Mouse (Mus musculus): ENCODE data around the gene Slc39a13. TPM values are rescaled to one million over a fixed set of nuclear protein-coding genes. Genes with fewer than 3 reads are reported as not detected.

Gene Slc39a13
- total and polyA plus RNA-seq, 2 experiments = 4.3 to 17.5 TPM

- Histone ChIP-seq H3K27ac (replicated peaks; ENCODE audit: insufficient read depth, low read depth, low read length) (peak overlapping the region; percentile 45; the same call in 1 of the 2 replicates), H3K27me3 (ENCODE audit: control insufficient read depth, insufficient read depth, low read length) (no peaks in the 10 kb centered on the region), H3K9ac (ENCODE audit: low read depth, low read length) (no peak overlapping the region), H3K79me2 (ENCODE audit: control insufficient read depth, insufficient read depth, low read length) (no peaks in the 10 kb centered on the region), H3K4me1 (ENCODE audit: control insufficient read depth, insufficient read depth, low read length) (peaks cover 5% of the 10 kb centered on the region; the same call in 1 of the 2 replicates), H3K36me3 (ENCODE audit: control insufficient read depth, insufficient read depth, low read length) (no peaks in the 10 kb centered on the region), H3K4me3 (ENCODE audit: insufficient read depth, low read depth, low read length) (no peak overlapping the region)
- TF ChIP-seq CTCF (IDR thresholded peaks at IDR 0.05; ENCODE audit: low read depth, low read length) (no peak), POLR2A (IDR thresholded peaks at IDR 0.05; ENCODE audit: extremely low read depth, insufficient read depth, low read length) (no peak)
- DNase-seq (ENCODE audit: extremely low read depth, low read depth, low spot score) = peak; percentile 27
- WGBS = 66% methylated on average over 6 of the region's 6 CpGs
These were observed 40.2 kb upstream of the Slc39a13 start for GRCm38 (mm10) chr2:91110429-91110828.

DNA sequence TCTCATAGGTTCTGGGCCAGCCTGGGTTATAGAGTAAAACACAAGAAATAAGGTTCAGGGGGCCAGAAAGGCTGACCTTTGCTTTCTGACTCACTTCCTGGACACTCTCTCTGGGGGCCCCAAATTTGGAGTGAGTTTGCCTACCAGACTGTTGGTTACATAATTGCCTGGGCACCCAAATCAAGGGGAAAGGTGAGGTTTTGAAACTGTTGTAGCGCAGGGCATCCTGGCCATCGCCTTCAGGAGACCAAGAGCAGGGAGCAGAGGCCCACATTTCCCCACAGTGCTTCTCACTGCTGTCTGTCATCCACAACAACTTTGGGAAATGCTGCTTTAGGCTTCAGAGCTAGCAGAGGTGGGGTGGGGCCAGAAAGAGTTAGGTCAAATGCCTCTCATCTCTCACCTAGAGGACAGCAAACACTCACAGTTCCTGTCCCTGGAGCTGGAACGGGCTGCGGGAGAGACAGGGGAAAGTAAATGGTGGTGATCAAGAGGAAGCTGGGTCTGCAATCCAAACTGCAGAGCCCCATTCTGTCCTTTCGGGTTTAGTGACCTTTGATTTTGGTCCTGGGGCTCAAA, 39.7 kb upstream of the Slc39a13 start:
- Histone ChIP-seq H3K9ac (ENCODE audit: low read depth, low read length) (no peak overlapping the region), H3K79me2 (ENCODE audit: control insufficient read depth, insufficient read depth, low read length) (no peaks in the 10 kb centered on the region), H3K36me3 (ENCODE audit: control insufficient read depth, insufficient read depth, low read length) (no peaks in the 10 kb centered on the region), H3K4me1 (ENCODE audit: control insufficient read depth, insufficient read depth, low read length) (peaks cover 5% of the 10 kb centered on the region; the same call in 1 of the 2 replicates), H3K27me3 (ENCODE audit: control insufficient read depth, insufficient read depth, low read length) (no peaks in the 10 kb centered on the region), H3K4me3 (ENCODE audit: insufficient read depth, low read depth, low read length) (no peak overlapping the region), H3K27ac (replicated peaks; ENCODE audit: insufficient read depth, low read depth, low read length) (peak overlapping the region; percentile 45)
- TF ChIP-seq POLR2A (IDR thresholded peaks at IDR 0.05; ENCODE audit: extremely low read depth, insufficient read depth, low read length) (no peak), CTCF (IDR thresholded peaks at IDR 0.05; ENCODE audit: low read depth, low read length) (no peak)
- peak; percentile 78 for DNase-seq (ENCODE audit: extremely low read depth, low read depth, low spot score)
- 27% methylated on average over 5 of the region's 5 CpGs for WGBS

GRCm38 (mm10) chr2:91109241-91109640, 39.0 kb upstream of the Slc39a13 start:
- Histone ChIP-seq H3K9ac (ENCODE audit: low read depth, low read length) (no peak overlapping the region), H3K4me3 (ENCODE audit: insufficient read depth, low read depth, low read length) (no peak overlapping the region), H3K27ac (replicated peaks; ENCODE audit: insufficient read depth, low read depth, low read length) (no peak overlapping the region), H3K36me3 (ENCODE audit: control insufficient read depth, insufficient read depth, low read length) (no peaks in the 10 kb centered on the region), H3K79me2 (ENCODE audit: control insufficient read depth, insufficient read depth, low read length) (no peaks in the 10 kb centered on the region), H3K4me1 (ENCODE audit: control insufficient read depth, insufficient read depth, low read length) (peaks cover 5% of the 10 kb centered on the region; the same call in 1 of the 2 replicates), H3K27me3 (ENCODE audit: control insufficient read depth, insufficient read depth, low read length) (no peaks in the 10 kb centered on the region)
- TF ChIP-seq POLR2A (IDR thresholded peaks at IDR 0.05; ENCODE audit: extremely low read depth, insufficient read depth, low read length) (no peak), CTCF (IDR thresholded peaks at IDR 0.05; ENCODE audit: low read depth, low read length) (no peak)
- DNase-seq (ENCODE audit: extremely low read depth, low read depth, low spot score) = peak; percentile 60
- WGBS = 41% methylated on average over 5 of the region's 5 CpGs

DNA sequence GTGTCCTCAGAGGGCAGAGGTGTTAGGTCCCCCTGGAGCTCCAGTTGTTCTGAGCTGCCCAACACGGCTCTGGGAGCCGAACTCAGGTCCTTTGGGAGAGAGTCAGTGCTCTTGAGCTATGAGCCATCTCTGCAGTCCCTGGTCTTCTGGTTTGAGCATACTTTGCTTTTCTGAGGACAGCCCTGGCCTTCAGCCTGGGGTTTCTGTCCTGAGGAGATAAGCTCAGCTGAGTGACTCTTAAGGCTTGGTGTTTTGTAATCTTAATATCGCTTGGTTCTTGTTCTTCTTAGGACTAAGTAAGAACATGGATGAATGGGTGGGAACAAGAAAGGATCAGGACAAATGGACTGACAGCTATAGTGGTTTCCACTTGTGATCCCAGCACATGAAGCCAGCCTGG, 37.9 kb upstream of the Slc39a13 start:
- Histone ChIP-seq H3K36me3 (ENCODE audit: control insufficient read depth, insufficient read depth, low read length) (no peaks in the 10 kb centered on the region), H3K27me3 (ENCODE audit: control insufficient read depth, insufficient read depth, low read length) (no peaks in the 10 kb centered on the region), H3K4me3 (ENCODE audit: insufficient read depth, low read depth, low read length) (no peak overlapping the region), H3K9ac (ENCODE audit: low read depth, low read length) (no peak overlapping the region), H3K79me2 (ENCODE audit: control insufficient read depth, insufficient read depth, low read length) (no peaks in the 10 kb centered on the region), H3K27ac (replicated peaks; ENCODE audit: insufficient read depth, low read depth, low read length) (no peak overlapping the region), H3K4me1 (ENCODE audit: control insufficient read depth, insufficient read depth, low read length) (peaks cover 5% of the 10 kb centered on the region; the same call in 1 of the 2 replicates)
- TF ChIP-seq POLR2A (IDR thresholded peaks at IDR 0.05; ENCODE audit: extremely low read depth, insufficient read depth, low read length) = no peak
- no peak for TF ChIP-seq CTCF (IDR thresholded peaks at IDR 0.05; ENCODE audit: low read depth, low read length)
- WGBS = 91% methylated on average over 3 of the region's 3 CpGs
- DNase-seq (ENCODE audit: extremely low read depth, low read depth, low spot score) = no peak

DNA sequence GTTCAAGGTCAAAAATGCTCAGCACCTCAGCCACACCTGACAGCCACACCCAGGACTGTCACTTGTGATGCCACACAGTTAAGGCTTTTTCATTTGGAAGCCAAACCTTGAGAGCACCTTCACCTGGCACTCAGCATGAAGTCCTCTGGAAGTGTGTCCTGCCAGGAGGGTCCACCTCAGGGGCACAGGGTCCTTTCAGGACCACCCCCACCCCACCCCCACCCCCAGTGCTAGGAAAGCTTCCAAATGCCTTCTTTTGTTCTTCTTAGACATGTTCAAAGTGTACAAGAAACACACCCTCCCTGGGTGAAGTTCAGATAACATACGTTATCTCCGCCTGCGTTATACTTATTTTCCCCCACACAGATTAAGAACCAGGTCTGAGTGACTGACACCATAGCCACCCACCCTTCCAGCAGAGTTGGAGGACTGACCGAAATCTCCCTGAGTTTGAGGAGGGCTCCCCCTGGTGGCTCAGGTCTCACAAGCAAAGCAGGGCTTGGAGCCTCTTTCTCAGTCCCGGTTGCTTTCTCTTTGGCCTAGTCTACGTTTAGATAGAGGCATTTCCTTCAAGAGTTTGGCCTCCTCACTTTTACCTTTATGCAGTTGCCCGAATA, 31.0 kb upstream of the Slc39a13 start:
- TF ChIP-seq POLR2A (IDR thresholded peaks at IDR 0.05; ENCODE audit: extremely low read depth, insufficient read depth, low read length) = no peak
- peak; percentile 96 for TF ChIP-seq CTCF (IDR thresholded peaks at IDR 0.05; ENCODE audit: low read depth, low read length)
- Histone ChIP-seq H3K4me3 (ENCODE audit: insufficient read depth, low read depth, low read length) (no peak overlapping the region), H3K4me1 (ENCODE audit: control insufficient read depth, insufficient read depth, low read length) (no peaks in the 10 kb centered on the region), H3K9ac (ENCODE audit: low read depth, low read length) (no peak overlapping the region), H3K27me3 (ENCODE audit: control insufficient read depth, insufficient read depth, low read length) (no peaks in the 10 kb centered on the region), H3K27ac (replicated peaks; ENCODE audit: insufficient read depth, low read depth, low read length) (no peak overlapping the region), H3K36me3 (ENCODE audit: control insufficient read depth, insufficient read depth, low read length) (no peaks in the 10 kb centered on the region), H3K79me2 (ENCODE audit: control insufficient read depth, insufficient read depth, low read length) (no peaks in the 10 kb centered on the region)
- 4% methylated on average over 7 of the region's 7 CpGs for WGBS
- DNase-seq (ENCODE audit: extremely low read depth, low read depth, low spot score) = peak; percentile 71

DNA sequence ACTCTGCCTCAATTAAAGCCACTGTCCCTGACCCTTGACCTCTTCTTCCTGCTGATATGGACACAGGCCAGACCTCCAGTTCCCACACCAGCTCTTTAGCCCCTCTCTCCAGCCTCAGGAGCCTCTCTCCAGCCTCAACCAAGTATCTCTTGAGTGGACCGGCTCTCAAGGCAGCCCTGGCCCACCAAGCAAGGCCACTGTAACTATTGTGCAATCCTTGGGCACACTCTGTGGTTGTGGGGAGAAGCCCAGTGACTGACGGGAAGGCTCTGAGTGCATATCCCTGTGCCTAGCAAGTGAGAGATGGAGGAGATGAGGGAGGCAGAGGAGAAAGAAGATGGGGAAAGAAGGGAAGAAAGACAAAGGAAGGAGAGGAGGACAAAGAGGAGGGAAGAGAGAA, 27.9 kb upstream of the Slc39a13 start:
- peak; percentile 23 for DNase-seq (ENCODE audit: extremely low read depth, low read depth, low spot score)
- Histone ChIP-seq H3K36me3 (ENCODE audit: control insufficient read depth, insufficient read depth, low read length) (no peaks in the 10 kb centered on the region), H3K4me1 (ENCODE audit: control insufficient read depth, insufficient read depth, low read length) (no peaks in the 10 kb centered on the region), H3K4me3 (ENCODE audit: insufficient read depth, low read depth, low read length) (no peak overlapping the region), H3K27me3 (ENCODE audit: control insufficient read depth, insufficient read depth, low read length) (no peaks in the 10 kb centered on the region), H3K9ac (ENCODE audit: low read depth, low read length) (0 out of 2 replicates have a peak overlapping the region, but pooled peaks have one; percentile 10), H3K79me2 (ENCODE audit: control insufficient read depth, insufficient read depth, low read length) (no peaks in the 10 kb centered on the region), H3K27ac (replicated peaks; ENCODE audit: insufficient read depth, low read depth, low read length) (0 out of 2 replicates have a peak overlapping the region, but pooled peaks have one; percentile 1)
- WGBS = 28% methylated on average over 2 of the region's 2 CpGs
- TF ChIP-seq POLR2A (IDR thresholded peaks at IDR 0.05; ENCODE audit: extremely low read depth, insufficient read depth, low read length) (no peak), CTCF (IDR thresholded peaks at IDR 0.05; ENCODE audit: low read depth, low read length) (no peak)
